Mouse (Mus musculus) embryonic facial prominence, embryonic 10.5 days (tissue): Measurements from ENCODE around the gene Jazf1. TPM values are rescaled to one million over a fixed set of nuclear protein-coding genes. Genes with fewer than 3 reads are reported as not detected.

ENCODE experiments used
- DNase-seq: peaks from one replicate; pipeline ENCODE4 v3.0.0-alpha.2; 2017; ENCODE audit warnings: low spot score
- H3K27ac ChIP-seq: fragments of 300-500 bp; sonication (generic); replicated peaks from 2 replicates; pipeline ENCODE4 v1.5.1; 2016; ENCODE audit warnings: mild to moderate bottlenecking
- H3K27me3 ChIP-seq: fragments of 300-500 bp; sonication (generic); replicated peaks from 2 replicates; pipeline ENCODE4 v1.6.1; 2016; ENCODE audit warnings: low read depth, mild to moderate bottlenecking; ENCODE audit not compliant: poor library complexity, severe bottlenecking
- H3K36me3 ChIP-seq: fragments of 300-500 bp; sonication (generic); replicated peaks from 2 replicates; pipeline ENCODE4 v1.6.1; 2016; ENCODE audit warnings: mild to moderate bottlenecking, moderate library complexity
- H3K4me1 ChIP-seq: fragments of 300-500 bp; sonication (generic); 2 replicates; pipeline ENCODE4 v1.6.1; 2016
- H3K4me3 ChIP-seq: fragments of 300-500 bp; sonication (generic); 2 replicates; pipeline ENCODE4 v1.5.1; 2016; ENCODE audit warnings: mild to moderate bottlenecking, moderate library complexity
- H3K9me3 ChIP-seq: fragments of 300-500 bp; sonication (generic); 2 replicates; pipeline ENCODE4 v1.6.1; 2016; ENCODE audit warnings: mild to moderate bottlenecking
- WGBS: fragments of 180-500 bp; shearing (Covaris S2); methylation state at CpG from one replicate; pipeline ENCODE4 v1.1.7; 2016; 5-methylcytosine and 5-hydroxymethylcytosine counted together
- polyA plus RNA-seq: library from polyadenylated mRNA; unstranded; fragments of >200 nt; fragmentation: Nextera tagmentation; extraction: Ambion mirVana; gene quantifications from 2 replicates; pipeline ENCODE4 v1.2.1, GENCODE M21; 2016

Jazf1 gene
- polyA plus RNA-seq, 1 experiment from 2014 or later: 3.0 TPM

DNA sequence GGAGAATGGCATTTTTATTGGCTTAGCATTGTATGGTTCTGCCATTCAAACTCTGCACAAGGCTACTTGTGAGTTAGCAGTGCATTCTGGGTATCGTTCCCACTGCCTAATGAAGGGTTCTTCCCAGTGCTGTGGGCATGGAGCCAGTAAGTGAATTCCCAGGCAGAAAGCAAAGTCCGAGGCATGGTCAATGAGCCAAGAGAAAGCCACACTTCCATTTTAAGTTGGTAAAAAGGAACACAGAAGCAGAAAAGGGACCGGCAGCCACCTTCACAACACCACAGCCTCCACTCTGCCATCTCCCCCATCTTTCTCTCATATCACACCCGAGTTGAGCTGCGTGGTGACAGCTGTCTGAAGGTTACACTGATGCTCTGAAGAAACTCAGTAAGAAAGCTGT, 217.4 kb downstream of the Jazf1 start:
- peaks cover 31% of the 10 kb centered on the region for H3K4me1 ChIP-seq
- H3K36me3 ChIP-seq: no peaks in the 10 kb centered on the region
- no peaks in the 10 kb centered on the region for H3K9me3 ChIP-seq
- 86% methylated on average over 5 of the region's 5 CpGs for WGBS
- no peak overlapping the region for H3K27ac ChIP-seq
- peaks cover 5% of the 10 kb centered on the region; the same call in 1 of the 2 replicates for H3K27me3 ChIP-seq
- H3K4me3 ChIP-seq: no peak overlapping the region
- DNase-seq: no peak

DNA sequence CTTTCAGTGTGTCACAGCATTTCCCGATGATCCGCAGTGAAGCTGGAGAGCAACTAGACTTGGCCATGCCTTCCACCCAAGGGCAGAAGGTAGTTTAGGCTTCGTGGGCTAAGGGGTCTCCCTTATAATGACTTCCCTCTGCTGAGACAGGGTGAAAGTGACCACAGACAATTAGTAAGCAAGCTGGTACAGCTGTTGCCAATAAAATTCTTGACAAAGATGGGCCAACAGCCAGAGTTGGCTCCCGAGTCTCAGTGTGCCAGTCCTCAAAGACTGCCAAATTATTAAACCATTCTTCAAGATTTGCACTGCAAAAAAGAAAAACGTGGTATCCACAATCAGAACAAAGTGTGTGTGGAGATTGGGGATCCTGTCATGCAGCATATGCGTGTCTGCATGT, 220.2 kb downstream of the Jazf1 start:
- Histone ChIP-seq H3K36me3 (no peaks in the 10 kb centered on the region), H3K9me3 (no peaks in the 10 kb centered on the region), H3K27me3 (0 out of 2 replicates have a peak, but pooled peaks cover 5% of the 10 kb centered on the region), H3K4me3 (no peak overlapping the region), H3K4me1 (peaks cover 21% of the 10 kb centered on the region), H3K27ac (no peak overlapping the region)
- no peak for DNase-seq
- WGBS: 76% methylated on average over 6 of the region's 6 CpGs

DNA sequence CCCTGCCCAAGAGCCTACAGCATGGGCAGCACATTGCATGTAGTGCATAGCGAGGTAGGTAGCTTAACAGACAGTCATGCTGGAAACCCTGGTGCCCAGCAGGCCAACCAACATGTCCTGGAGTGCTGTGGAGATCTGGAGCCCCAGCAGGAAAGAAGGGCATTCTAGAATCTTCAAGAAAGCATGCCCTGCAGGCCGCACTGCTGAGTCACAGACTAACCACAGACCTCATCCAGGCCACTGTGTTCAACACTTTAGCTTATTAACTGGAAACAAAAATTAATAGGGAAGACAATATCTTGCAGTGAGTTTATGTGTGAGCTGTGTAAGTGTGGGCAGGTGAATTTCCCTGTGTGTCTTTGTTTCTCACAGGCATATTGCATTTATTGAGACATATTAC, 222.1 kb downstream of the Jazf1 start:
- H3K4me3 ChIP-seq: no peak overlapping the region
- no peak for DNase-seq
- WGBS: 91% methylated on average over 2 of the region's 2 CpGs

DNA sequence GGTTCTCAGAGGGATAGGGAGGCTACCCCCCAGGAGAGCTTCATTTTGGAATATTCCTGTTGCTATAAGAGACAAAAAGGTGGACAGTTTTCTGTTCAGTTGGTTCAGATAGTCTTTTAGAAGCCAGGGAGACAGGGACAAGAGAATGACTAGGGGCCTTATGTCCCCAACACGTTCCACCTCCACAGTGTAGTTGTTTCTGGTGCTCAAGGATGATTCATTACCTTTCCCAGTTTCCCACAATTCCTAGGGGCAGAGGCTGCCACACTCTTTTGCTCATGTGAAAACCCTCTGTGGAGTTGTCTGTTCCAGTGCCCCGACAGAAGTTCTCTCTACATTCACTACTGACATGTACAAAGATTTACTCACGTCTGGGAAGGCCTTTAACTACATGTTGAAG, 223.7 kb downstream of the Jazf1 start:
- Histone ChIP-seq H3K9me3 (no peaks in the 10 kb centered on the region), H3K36me3 (no peaks in the 10 kb centered on the region), H3K4me1 (peaks cover 13% of the 10 kb centered on the region), H3K27ac (no peak overlapping the region), H3K4me3 (no peak overlapping the region), H3K27me3 (peaks cover 15% of the 10 kb centered on the region)
- DNase-seq: no peak
- WGBS: 84% methylated on average over 3 of the region's 3 CpGs

More for the DNA sequence above, 222.1 kb downstream of the Jazf1 start:
- H3K36me3 ChIP-seq: no peaks in the 10 kb centered on the region
- no peak overlapping the region for H3K27ac ChIP-seq
- 0 out of 2 replicates have a peak, but pooled peaks cover 5% of the 10 kb centered on the region for H3K27me3 ChIP-seq
- no peaks in the 10 kb centered on the region for H3K9me3 ChIP-seq
- peaks cover 6% of the 10 kb centered on the region for H3K4me1 ChIP-seq

DNA sequence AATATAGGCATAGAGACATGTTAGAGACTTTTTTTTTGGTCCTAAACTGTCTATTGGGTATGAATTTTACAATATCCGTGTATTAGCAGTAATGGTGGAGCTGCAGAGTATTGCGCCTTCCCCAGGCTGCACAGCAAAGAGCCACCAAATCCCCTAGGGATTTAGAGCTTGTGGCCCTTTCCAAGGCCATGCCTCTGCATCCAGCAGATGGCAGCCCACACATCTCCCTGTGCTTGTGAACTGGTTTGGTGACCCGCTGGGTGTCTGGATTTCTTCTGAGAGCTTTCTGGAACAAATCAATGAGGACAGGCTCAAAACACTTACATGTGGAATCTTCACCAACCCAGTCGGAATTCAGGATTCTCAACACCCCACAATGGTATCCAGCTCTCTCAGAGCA, 225.4 kb downstream of the Jazf1 start:
- DNase-seq: no peak
- H3K27me3 ChIP-seq: peaks cover 19% of the 10 kb centered on the region
- WGBS: 57% methylated on average over 4 of the region's 4 CpGs
- no peaks in the 10 kb centered on the region for H3K36me3 ChIP-seq
- H3K9me3 ChIP-seq: no peaks in the 10 kb centered on the region
- no peak overlapping the region for H3K4me3 ChIP-seq
- no peak overlapping the region for H3K27ac ChIP-seq
- H3K4me1 ChIP-seq: peaks cover 27% of the 10 kb centered on the region

- peaks cover 31% of the 10 kb centered on the region for H3K4me1 ChIP-seq
- no peaks in the 10 kb centered on the region for H3K36me3 ChIP-seq
- no peak overlapping the region for H3K4me3 ChIP-seq
- no peak overlapping the region for H3K27ac ChIP-seq
- no peak for DNase-seq
- no peaks in the 10 kb centered on the region for H3K9me3 ChIP-seq
- H3K27me3 ChIP-seq: peaks cover 19% of the 10 kb centered on the region
- 84% methylated on average over 6 of the region's 6 CpGs for WGBS
Measured at GRCm38 (mm10) chr6:52842598-52842997, 225.8 kb downstream of the Jazf1 start.

DNA sequence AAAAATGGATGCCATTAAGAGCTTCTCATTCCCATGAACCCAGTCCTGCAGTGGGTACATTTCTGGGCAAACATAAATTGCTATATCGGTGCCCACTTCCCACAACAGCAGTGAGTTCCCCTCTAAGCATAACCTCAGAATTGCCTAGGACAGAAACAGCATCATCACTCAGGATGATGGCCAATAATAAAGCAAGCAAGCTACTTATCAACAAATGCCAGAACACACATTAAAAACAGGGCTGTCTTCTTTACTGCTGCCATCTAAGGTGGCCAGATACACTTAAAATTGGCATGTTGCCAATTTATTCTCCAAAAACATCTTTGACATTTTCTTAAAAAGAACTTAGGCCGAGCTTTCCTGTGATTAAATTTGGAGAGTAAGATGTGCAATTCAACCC, 226.8 kb downstream of the Jazf1 start:
- no peak for DNase-seq
- H3K27me3 ChIP-seq: peaks cover 19% of the 10 kb centered on the region
- 89% methylated on average over 2 of the region's 2 CpGs for WGBS

GRCm38 (mm10) chr6:52840589-52841044, 227.8 kb downstream of the Jazf1 start:
- Histone ChIP-seq H3K9me3 (no peaks in the 10 kb centered on the region), H3K36me3 (no peaks in the 10 kb centered on the region), H3K27me3 (peaks cover 19% of the 10 kb centered on the region), H3K27ac (peak overlapping the region; percentile 51), H3K4me1 (peaks cover 39% of the 10 kb centered on the region), H3K4me3 (no peak overlapping the region)
- WGBS: 30% methylated on average over 9 of the region's 9 CpGs
- DNase-seq: no peak

More for the DNA sequence above, 226.8 kb downstream of the Jazf1 start:
- H3K4me3 ChIP-seq: no peak overlapping the region
- peaks cover 33% of the 10 kb centered on the region for H3K4me1 ChIP-seq
- no peaks in the 10 kb centered on the region for H3K9me3 ChIP-seq
- H3K27ac ChIP-seq: no peak overlapping the region
- H3K36me3 ChIP-seq: no peaks in the 10 kb centered on the region

DNA sequence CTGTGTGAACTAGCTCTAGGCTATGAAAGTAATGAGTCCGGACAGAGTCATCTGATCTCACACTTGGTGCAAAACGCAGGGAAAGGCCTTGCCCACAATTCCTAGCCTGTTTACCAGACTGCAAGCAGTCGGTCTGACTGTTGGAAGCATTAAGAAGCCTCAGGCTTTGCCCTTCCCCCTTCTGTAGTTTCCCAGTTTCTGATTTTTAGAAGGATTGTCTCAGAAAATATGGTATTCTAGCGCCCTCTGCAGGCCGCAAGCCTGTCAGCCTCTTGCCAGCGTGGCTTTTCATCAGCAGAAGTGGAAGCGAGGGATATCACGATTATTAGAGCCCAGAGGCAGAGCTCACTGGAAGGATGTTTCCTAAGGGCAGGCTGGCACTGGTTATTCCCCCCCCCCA, 229.7 kb downstream of the Jazf1 start:
- Histone ChIP-seq H3K4me3 (no peak overlapping the region), H3K4me1 (peaks cover 39% of the 10 kb centered on the region), H3K27ac (no peak overlapping the region), H3K36me3 (no peaks in the 10 kb centered on the region), H3K9me3 (no peaks in the 10 kb centered on the region), H3K27me3 (peaks cover 19% of the 10 kb centered on the region)
- 2% methylated on average over 8 of the region's 8 CpGs for WGBS
- DNase-seq: peak; percentile 87

GRCm38 (mm10) chr6:52837792-52838191, 230.6 kb downstream of the Jazf1 start:
- Histone ChIP-seq H3K4me3 (no peak overlapping the region), H3K27me3 (peaks cover 19% of the 10 kb centered on the region), H3K27ac (no peak overlapping the region), H3K36me3 (no peaks in the 10 kb centered on the region), H3K4me1 (peaks cover 39% of the 10 kb centered on the region), H3K9me3 (no peaks in the 10 kb centered on the region)
- 67% methylated on average over 4 of the region's 4 CpGs for WGBS
- DNase-seq: no peak

DNA sequence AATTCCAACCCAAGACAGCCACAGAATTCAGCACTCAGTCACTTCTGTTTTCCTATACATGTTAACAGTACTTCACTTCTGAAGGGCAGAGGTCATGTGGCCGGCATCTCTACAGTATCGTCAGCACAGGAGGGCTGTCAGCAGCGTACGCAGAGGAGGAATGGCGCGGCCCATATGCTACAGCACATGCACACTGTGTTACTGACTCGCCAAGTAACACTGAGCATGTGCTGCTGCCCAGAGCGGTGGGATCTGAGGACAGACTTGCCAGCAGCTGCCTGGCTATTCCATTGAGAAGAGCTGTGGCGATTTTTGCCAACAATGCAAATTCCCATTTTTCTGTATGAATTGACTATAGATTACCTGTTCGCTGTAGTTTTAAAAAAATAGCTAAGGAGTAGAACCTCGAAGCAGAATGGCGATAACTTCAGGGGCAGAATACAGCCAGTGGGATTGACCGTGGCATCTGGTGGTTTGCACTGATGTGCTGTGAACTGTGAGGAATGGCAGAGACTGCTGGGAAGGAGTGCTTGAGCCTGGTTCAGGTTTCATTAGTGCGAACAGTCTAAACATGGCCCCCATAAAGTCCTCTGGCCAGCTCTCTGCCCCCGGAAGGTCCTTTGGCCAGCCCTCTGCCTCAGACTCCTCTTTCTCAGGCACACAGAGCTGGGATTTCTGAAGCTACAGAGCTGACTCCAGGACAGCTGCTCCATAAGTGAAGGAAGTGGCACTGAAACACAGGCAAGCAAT, 232.1 kb downstream of the Jazf1 start:
- Histone ChIP-seq H3K4me3 (no peak overlapping the region), H3K27me3 (peaks cover 19% of the 10 kb centered on the region), H3K9me3 (no peaks in the 10 kb centered on the region), H3K27ac (no peak overlapping the region), H3K4me1 (peaks cover 38% of the 10 kb centered on the region), H3K36me3 (no peaks in the 10 kb centered on the region)
- WGBS: 78% methylated on average over 15 of the region's 15 CpGs
- no peak for DNase-seq

GRCm38 (mm10) chr6:52827752-52828277, 240.6 kb downstream of the Jazf1 start:
- peaks cover 28% of the 10 kb centered on the region for H3K4me1 ChIP-seq
- H3K36me3 ChIP-seq: no peaks in the 10 kb centered on the region
- H3K9me3 ChIP-seq: no peaks in the 10 kb centered on the region
- no peak for DNase-seq
- 0 out of 2 replicates have a peak, but pooled peaks cover 4% of the 10 kb centered on the region for H3K27me3 ChIP-seq
- H3K4me3 ChIP-seq: no peak overlapping the region
- WGBS: 86% methylated on average over 2 of the region's 2 CpGs
- no peak overlapping the region for H3K27ac ChIP-seq

GRCm38 (mm10) chr6:52825535-52825934, 242.9 kb downstream of the Jazf1 start:
- Histone ChIP-seq H3K9me3 (no peaks in the 10 kb centered on the region), H3K4me3 (no peak overlapping the region), H3K27me3 (0 out of 2 replicates have a peak, but pooled peaks cover 4% of the 10 kb centered on the region), H3K36me3 (no peaks in the 10 kb centered on the region), H3K27ac (no peak overlapping the region), H3K4me1 (peaks cover 35% of the 10 kb centered on the region)
- DNase-seq: no peak
- WGBS: 83% methylated on average over 5 of the region's 5 CpGs
